Mouse (Mus musculus): ENCODE measurements at regions not wholly inside any gene's neighbourhood (a gene's known extent, or its start where the extent isn't known, plus 50 kb on each side); places are given as distances from the start of the nearest gene placed in this dataset.
"Not testable (repeated sequence)": the region's sequence is repeated elsewhere in the genome, so short reads cannot be mapped to it uniquely, and the experiment has no call there.

- intact Hi-C loops (cut with DNase I) = loop anchor here (5.0 kb wide), 1 partner anchor 101 kb away; no protein-coding TSS in a partner anchor
- Histone ChIP-seq H3K4me3 (no peak overlapping the region), H3K27ac (no peak overlapping the region)
- no peak for TF ChIP-seq CTCF (IDR thresholded peaks at IDR 0.05)
- no peak for DNase-seq
These were observed 110.2 kb downstream of the Olfr164 start for GRCm38 (mm10) chr16:19203681-19204080.

GRCm38 (mm10) chr16:19200977-19201376 lies 112.9 kb downstream of the Olfr164 start:
- Histone ChIP-seq H3K4me3 (no peak overlapping the region), H3K27ac (no peak overlapping the region)
- no peak for TF ChIP-seq CTCF (IDR thresholded peaks at IDR 0.05)
- intact Hi-C loops (cut with DNase I) = loop anchor here (5.0 kb wide), 1 partner anchor 99 kb away; no protein-coding TSS in a partner anchor
- no peak for DNase-seq

GRCm38 (mm10) chr16:19199724-19200544 lies 113.9 kb downstream of the Olfr164 start:
- Histone ChIP-seq H3K27ac (no peak overlapping the region), H3K4me3 (no peak overlapping the region)
- no peak for DNase-seq
- intact Hi-C loops (cut with DNase I) = loop anchor here (5.0 kb wide), 1 partner anchor 98 kb away; no protein-coding TSS in a partner anchor
- no peak for TF ChIP-seq CTCF (IDR thresholded peaks at IDR 0.05)

- TF ChIP-seq CTCF (IDR thresholded peaks at IDR 0.05) = no peak
- intact Hi-C loops (cut with DNase I) = no loop called here
- DNase-seq = no peak
These were observed 115.1 kb downstream of the Olfr164 start for GRCm38 (mm10) chr16:19198539-19199385.

GRCm38 (mm10) chr16:19197638-19198440 lies 116.0 kb downstream of the Olfr164 start:
- no peak for DNase-seq
- no peak for TF ChIP-seq CTCF (IDR thresholded peaks at IDR 0.05)
- no peak overlapping the region for H3K27ac ChIP-seq
- H3K4me3 ChIP-seq = no peak overlapping the region
- intact Hi-C loops (cut with DNase I) = no loop called here

More at GRCm38 (mm10) chr16:19198539-19199385, 115.1 kb downstream of the Olfr164 start:
- H3K27ac ChIP-seq = no peak overlapping the region
- H3K4me3 ChIP-seq = no peak overlapping the region

- Histone ChIP-seq H3K4me3 (no peak overlapping the region), H3K27ac (no peak overlapping the region)
- intact Hi-C loops (cut with DNase I) = no loop called here
- DNase-seq = no peak
- no peak for TF ChIP-seq CTCF (IDR thresholded peaks at IDR 0.05)
These were observed 128.2 kb downstream of the Olfr164 start for GRCm38 (mm10) chr16:19185434-19186256.

- intact Hi-C loops (cut with DNase I) = no loop called here
- no peak overlapping the region for H3K27ac ChIP-seq
- H3K4me3 ChIP-seq = no peak overlapping the region
- DNase-seq = no peak
- TF ChIP-seq CTCF (IDR thresholded peaks at IDR 0.05) = no peak
These were observed 134.5 kb downstream of the Olfr164 start for GRCm38 (mm10) chr16:19179214-19180010.

GRCm38 (mm10) chr16:19153046-19153445 lies 160.8 kb downstream of the Olfr164 start:
- DNase-seq = no peak
- no peak overlapping the region for H3K4me3 ChIP-seq
- TF ChIP-seq CTCF (IDR thresholded peaks at IDR 0.05) = no peak
- no peak overlapping the region for H3K27ac ChIP-seq
- intact Hi-C loops (cut with DNase I) = no loop called here

GRCm38 (mm10) chr16:19152465-19152864 lies 161.4 kb downstream of the Olfr164 start:
- H3K4me3 ChIP-seq; intact Hi-C loops (cut with DNase I); DNase-seq; H3K27ac ChIP-seq: not testable (repeated sequence)

GRCm38 (mm10) chr16:19151110-19151509 lies 162.8 kb downstream of the Olfr164 start:
- intact Hi-C loops (cut with DNase I) = no loop called here

GRCm38 (mm10) chr16:19150582-19150981 lies 163.3 kb downstream of the Olfr164 start:
- no peak for TF ChIP-seq CTCF (IDR thresholded peaks at IDR 0.05)
- no peak overlapping the region for H3K27ac ChIP-seq
- no peak for DNase-seq
- no peak overlapping the region for H3K4me3 ChIP-seq
- intact Hi-C loops (cut with DNase I) = no loop called here

More at GRCm38 (mm10) chr16:19151110-19151509, 162.8 kb downstream of the Olfr164 start:
- Histone ChIP-seq H3K4me3 (no peak overlapping the region), H3K27ac (no peak overlapping the region)
- no peak for TF ChIP-seq CTCF (IDR thresholded peaks at IDR 0.05)
- DNase-seq = no peak
